Mouse (Mus musculus) forebrain, embryonic 14.5 days (tissue): ENCODE data around the gene Prkaa1. TPM values are rescaled to one million over a fixed set of nuclear protein-coding genes. Genes with fewer than 3 reads are reported as not detected.
"Not testable (repeated sequence)": the region's sequence is repeated elsewhere in the genome, so short reads cannot be mapped to it uniquely, and the experiment has no call there.

Source experiments
- ATAC-seq: fragments of 200-750 bp; cut with Nextera tagmentation; 2 replicates; pipeline ENCODE4 v1.8.0; 2017; ENCODE audit warnings: mild to moderate bottlenecking, moderate library complexity
- DNase-seq: peaks from one replicate; pipeline ENCODE4 v3.0.0-alpha.2; 2015; ENCODE audit warnings: low spot score
- H3K27ac ChIP-seq: fragments of 300-500 bp; sonication (generic); 2 replicates; pipeline ENCODE4 v1.5.1; 2014; ENCODE audit warnings: low read depth, mild to moderate bottlenecking, control low read depth, low read length, moderate library complexity
- H3K27me3 ChIP-seq: fragments of 300-500 bp; sonication (generic); replicated peaks from 2 replicates; pipeline ENCODE4 v1.6.1; 2014; ENCODE audit warnings: low read length, control low read depth, mixed read lengths; ENCODE audit not compliant: control insufficient read depth, insufficient read depth
- H3K36me3 ChIP-seq: fragments of 300-500 bp; sonication (generic); 2 replicates; pipeline ENCODE4 v1.6.1; 2014; ENCODE audit warnings: low read length, control low read depth; ENCODE audit not compliant: control insufficient read depth, insufficient read depth
- H3K4me1 ChIP-seq: fragments of 300-500 bp; sonication (generic); 2 replicates; pipeline ENCODE4 v1.6.1; 2014; ENCODE audit warnings: antibody characterized with exemption, low read length, control low read depth; ENCODE audit not compliant: control insufficient read depth, insufficient read depth
- H3K4me2 ChIP-seq: fragments of 300-500 bp; sonication (generic); 2 replicates; pipeline ENCODE4 v1.6.1; 2014; ENCODE audit warnings: mild to moderate bottlenecking, control low read depth, low read length
- H3K4me3 ChIP-seq: fragments of 300-500 bp; sonication (generic); 2 replicates; pipeline ENCODE4 v1.5.1; 2014; ENCODE audit warnings: low read depth, low read length, control low read depth
- H3K9ac ChIP-seq: fragments of 300-500 bp; sonication (generic); 2 replicates; pipeline ENCODE4 v1.6.1; 2014; ENCODE audit warnings: mild to moderate bottlenecking, low read length, control low read depth, moderate library complexity
- H3K9me3 ChIP-seq: fragments of 300-500 bp; sonication (generic); replicated peaks from 2 replicates; pipeline ENCODE4 v1.6.1; 2016; ENCODE audit warnings: low read length, control low read depth, mixed read lengths; ENCODE audit not compliant: control insufficient read depth
- WGBS: fragments of 180-500 bp; shearing (Covaris S2); extraction: QIAGEN DNeasy Blood & Tissue Kit; methylation state at CpG from one replicate; pipeline ENCODE4 v1.1.7; 2014; 5-methylcytosine and 5-hydroxymethylcytosine counted together
- polyA plus RNA-seq: library from polyadenylated mRNA; unstranded; fragments of >200 nt; fragmentation: Nextera tagmentation; extraction: Ambion mirVana; gene quantifications from 2 replicates; pipeline ENCODE4 v1.2.1, GENCODE M21; 2014

The Prkaa1 gene
- polyA plus RNA-seq, 1 experiment from 2014 or later: 15.7 TPM

- no peak for ATAC-seq
- no peaks in the 10 kb centered on the region for H3K9me3 ChIP-seq
- 72% methylated on average over 4 of the region's 4 CpGs for WGBS
- no peak overlapping the region for H3K4me3 ChIP-seq
- no peak overlapping the region for H3K27ac ChIP-seq
- H3K36me3 ChIP-seq: peaks cover 27% of the 10 kb centered on the region
- no peak for DNase-seq
- no peaks in the 10 kb centered on the region for H3K4me1 ChIP-seq
- H3K27me3 ChIP-seq: no peaks in the 10 kb centered on the region
- no peak overlapping the region for H3K4me2 ChIP-seq
- H3K9ac ChIP-seq: no peak overlapping the region
These were observed 17.2 kb upstream of the Prkaa1 start for GRCm38 (mm10) chr15:5126456-5126855.

GRCm38 (mm10) chr15:5127487-5127886 lies 16.2 kb upstream of the Prkaa1 start:
- Histone ChIP-seq H3K27me3 (no peaks in the 10 kb centered on the region), H3K4me2 (no peak overlapping the region), H3K9me3 (no peaks in the 10 kb centered on the region), H3K4me1 (no peaks in the 10 kb centered on the region), H3K27ac (no peak overlapping the region), H3K4me3 (no peak overlapping the region), H3K9ac (no peak overlapping the region), H3K36me3 (peaks cover 19% of the 10 kb centered on the region)
- DNase-seq (no peak), ATAC-seq (no peak)
- 85% methylated on average over 2 of the region's 2 CpGs for WGBS

DNA sequence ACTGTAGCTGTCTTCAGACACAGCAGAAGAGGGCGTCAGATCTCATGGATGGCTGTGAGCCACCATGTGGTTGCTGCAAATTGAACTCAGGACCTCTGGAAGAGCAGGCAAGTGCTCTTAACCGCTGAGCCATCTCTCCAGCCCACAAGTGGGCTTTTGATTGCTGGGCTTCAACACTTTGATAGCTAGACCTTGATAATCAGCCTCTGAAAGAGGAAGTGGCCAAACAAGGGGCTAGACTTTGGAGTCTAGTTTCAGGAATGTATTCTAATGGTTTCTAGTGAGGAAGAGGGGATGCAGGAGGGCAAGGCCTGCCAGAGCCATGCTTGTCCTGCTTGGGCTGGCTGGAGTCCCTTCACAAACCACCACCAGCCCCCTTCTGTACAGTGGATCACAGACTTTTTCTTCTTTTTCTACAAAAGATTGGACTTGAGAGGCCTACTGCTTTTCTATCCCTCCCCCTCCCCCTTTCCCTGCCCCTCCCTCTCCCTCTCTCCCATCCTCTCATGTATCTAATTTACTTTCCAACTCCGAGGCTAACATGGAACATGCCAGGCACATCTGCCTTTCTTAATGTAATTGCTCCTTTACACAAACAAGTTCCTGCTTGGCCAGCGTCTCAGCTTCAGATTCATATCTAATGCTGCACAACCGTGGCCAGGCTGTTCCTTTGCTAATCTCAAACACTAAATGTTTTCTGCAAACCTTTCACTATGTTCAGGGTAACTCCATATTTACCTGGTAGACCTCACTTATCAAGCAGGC lies 15.3 kb upstream of the Prkaa1 start:
- Histone ChIP-seq H3K4me3 (no peak overlapping the region), H3K4me1 (no peaks in the 10 kb centered on the region), H3K27me3 (no peaks in the 10 kb centered on the region), H3K9me3 (no peaks in the 10 kb centered on the region), H3K4me2 (no peak overlapping the region), H3K9ac (no peak overlapping the region), H3K27ac (no peak overlapping the region), H3K36me3 (peaks cover 11% of the 10 kb centered on the region)
- ATAC-seq (no peak), DNase-seq (no peak)
- WGBS: 78% methylated on average over 5 of the region's 5 CpGs

- DNase-seq (no peak), ATAC-seq (no peak)
- H3K27ac ChIP-seq: no peak overlapping the region
- 96% methylated on average over 12 of the region's 12 CpGs for WGBS
- no peaks in the 10 kb centered on the region for H3K4me1 ChIP-seq
- H3K9ac ChIP-seq: no peak overlapping the region
- H3K36me3 ChIP-seq: peaks cover 7% of the 10 kb centered on the region
- H3K4me2 ChIP-seq: no peak overlapping the region
- H3K9me3 ChIP-seq: no peaks in the 10 kb centered on the region
- H3K27me3 ChIP-seq: no peaks in the 10 kb centered on the region
- no peak overlapping the region for H3K4me3 ChIP-seq
These were observed 14.4 kb upstream of the Prkaa1 start for GRCm38 (mm10) chr15:5129111-5129805.

- not testable (repeated sequence) for H3K9ac ChIP-seq, H3K9me3 ChIP-seq, H3K27me3 ChIP-seq, H3K4me2 ChIP-seq, ATAC-seq, H3K27ac ChIP-seq, H3K36me3 ChIP-seq, DNase-seq, H3K4me1 ChIP-seq, H3K4me3 ChIP-seq
- 93% methylated on average over 14 of the region's 14 CpGs for WGBS
These were observed 12.6 kb upstream of the Prkaa1 start for GRCm38 (mm10) chr15:5130887-5131668.

GRCm38 (mm10) chr15:5133301-5133700 lies 10.4 kb upstream of the Prkaa1 start:
- H3K9ac ChIP-seq: no peak overlapping the region
- ATAC-seq (no peak), DNase-seq (no peak)
- H3K27ac ChIP-seq: no peak overlapping the region
- H3K4me3 ChIP-seq: no peak overlapping the region
- H3K27me3 ChIP-seq: no peaks in the 10 kb centered on the region
- H3K4me2 ChIP-seq: no peak overlapping the region
- peaks cover 4% of the 10 kb centered on the region; the same call in 1 of the 2 replicates for H3K4me1 ChIP-seq
- H3K9me3 ChIP-seq: no peaks in the 10 kb centered on the region
- H3K36me3 ChIP-seq: no peaks in the 10 kb centered on the region
- WGBS: 45% methylated on average over 3 of the region's 3 CpGs

GRCm38 (mm10) chr15:5134179-5134578 lies 9.5 kb upstream of the Prkaa1 start:
- WGBS: 62% methylated on average over 3 of the region's 3 CpGs
- H3K4me3 ChIP-seq: no peak overlapping the region

DNA sequence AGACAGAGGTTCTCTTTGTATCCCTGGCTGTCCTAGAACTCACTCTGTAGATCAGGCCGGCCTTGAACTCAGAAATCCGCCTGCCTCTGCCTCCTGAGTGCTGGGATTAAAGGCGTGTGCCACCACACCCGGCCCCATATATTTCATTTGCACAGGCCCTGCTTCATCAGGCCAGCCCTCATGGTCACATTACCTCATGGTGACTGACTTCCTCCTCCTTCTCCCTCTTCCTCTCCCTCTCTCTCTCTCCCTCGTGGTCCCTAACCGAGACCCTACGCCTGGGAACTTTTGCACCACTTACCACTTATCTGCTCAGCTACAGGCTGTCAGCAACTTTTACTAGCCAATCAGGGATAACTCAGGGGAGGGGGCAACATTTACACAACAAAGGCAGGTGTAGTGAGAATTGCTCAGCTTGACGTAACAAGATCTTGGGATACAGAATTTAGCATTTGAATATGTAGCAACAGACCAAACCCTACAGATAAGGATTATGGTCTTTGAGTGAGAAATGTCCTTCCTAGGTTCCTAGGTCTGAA lies 8.6 kb upstream of the Prkaa1 start:
- H3K9ac ChIP-seq: no peak overlapping the region
- no peaks in the 10 kb centered on the region for H3K9me3 ChIP-seq
- no peak overlapping the region for H3K4me2 ChIP-seq
- ATAC-seq (no peak), DNase-seq (no peak)
- H3K4me1 ChIP-seq: peaks cover 5% of the 10 kb centered on the region; the same call in 1 of the 2 replicates
- 83% methylated on average over 8 of the region's 8 CpGs for WGBS
- H3K27me3 ChIP-seq: no peaks in the 10 kb centered on the region
- no peak overlapping the region for H3K27ac ChIP-seq
- no peaks in the 10 kb centered on the region for H3K36me3 ChIP-seq
- H3K4me3 ChIP-seq: no peak overlapping the region

More at GRCm38 (mm10) chr15:5134179-5134578, 9.5 kb upstream of the Prkaa1 start:
- Histone ChIP-seq H3K4me2 (no peak overlapping the region), H3K4me1 (peaks cover 5% of the 10 kb centered on the region; the same call in 1 of the 2 replicates), H3K9me3 (no peaks in the 10 kb centered on the region), H3K9ac (no peak overlapping the region), H3K36me3 (no peaks in the 10 kb centered on the region), H3K27ac (no peak overlapping the region), H3K27me3 (no peaks in the 10 kb centered on the region)
- DNase-seq (no peak), ATAC-seq (no peak)
